Mouse (Mus musculus): ENCODE measurements around the gene Phospho1.
A peak's percentile ranks its signal among the peaks of the same experiment; 100 is the strongest.
"Not testable (repeated sequence)": the region's sequence is repeated elsewhere in the genome, so short reads cannot be mapped to it uniquely, and the experiment has no call there.

Gene Phospho1

DNA sequence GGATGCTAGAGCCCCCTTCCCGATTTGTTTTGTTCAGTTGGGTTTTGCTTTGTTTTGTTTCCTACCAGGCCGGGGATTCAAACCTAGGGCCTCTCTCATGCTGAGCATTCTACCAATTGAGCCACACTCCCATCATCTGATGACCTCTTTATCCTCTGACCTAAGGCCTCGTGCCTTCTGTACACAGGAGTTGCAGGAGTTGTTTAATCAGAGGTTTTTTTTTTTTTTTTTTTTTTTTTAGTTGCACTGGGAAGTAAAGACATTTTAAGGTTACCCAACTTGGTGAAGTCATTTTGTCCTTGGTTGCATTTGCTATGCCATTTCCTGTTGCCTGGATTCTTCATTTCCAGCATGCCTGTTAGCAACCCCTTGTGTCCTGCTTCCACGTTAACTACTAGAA is 45.1 kb downstream of the Phospho1 start:
- no peak for DNase-seq

DNA sequence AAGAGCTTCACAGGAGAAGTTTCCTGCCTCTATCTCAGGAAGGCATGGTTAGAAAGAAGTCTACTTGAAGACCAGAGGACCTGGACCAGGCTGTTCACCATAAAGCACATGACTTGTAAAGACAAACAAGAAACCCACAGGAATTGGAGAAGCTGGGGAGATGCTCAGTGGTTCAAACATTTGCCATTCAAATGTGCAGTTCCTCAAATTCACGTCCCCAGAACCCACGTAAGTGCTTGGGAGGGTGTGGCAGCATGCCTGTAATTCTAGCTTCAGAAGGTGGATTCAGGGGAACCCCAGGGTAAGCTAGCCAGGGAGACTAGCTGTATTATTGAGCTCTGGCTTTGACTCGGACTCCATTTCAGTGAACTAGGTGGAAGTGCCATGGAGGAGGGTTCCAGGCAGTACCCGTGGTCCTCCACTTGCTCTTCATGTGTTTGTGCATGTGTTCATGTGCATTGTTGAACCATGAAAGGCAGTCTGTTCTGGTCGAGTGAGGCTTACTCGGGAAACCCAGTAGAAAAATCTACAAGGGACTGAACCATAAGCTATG is 45.7 kb downstream of the Phospho1 start:
- DNase-seq: no peak

DNA sequence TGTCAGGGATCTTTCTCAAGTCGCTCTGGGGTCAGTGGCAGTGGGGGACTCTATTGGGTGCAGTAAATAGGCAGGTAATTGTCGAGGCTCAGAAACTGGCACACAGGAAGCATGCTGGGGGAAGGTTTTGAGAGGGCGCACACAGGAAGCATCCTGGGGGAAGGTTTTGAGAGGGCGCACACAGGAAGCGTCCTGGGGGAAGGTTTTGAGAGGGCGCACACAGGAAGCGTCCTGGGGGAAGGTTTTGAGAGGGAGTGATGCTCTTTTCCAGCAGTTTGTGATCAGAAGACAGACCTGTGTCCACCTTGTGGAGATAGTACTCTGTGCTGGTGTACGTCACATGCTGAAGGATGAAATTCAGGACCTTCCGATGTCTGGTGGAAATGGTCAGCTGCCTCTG is 51.5 kb downstream of the Phospho1 start:
- peak; percentile 50 for DNase-seq

DNA sequence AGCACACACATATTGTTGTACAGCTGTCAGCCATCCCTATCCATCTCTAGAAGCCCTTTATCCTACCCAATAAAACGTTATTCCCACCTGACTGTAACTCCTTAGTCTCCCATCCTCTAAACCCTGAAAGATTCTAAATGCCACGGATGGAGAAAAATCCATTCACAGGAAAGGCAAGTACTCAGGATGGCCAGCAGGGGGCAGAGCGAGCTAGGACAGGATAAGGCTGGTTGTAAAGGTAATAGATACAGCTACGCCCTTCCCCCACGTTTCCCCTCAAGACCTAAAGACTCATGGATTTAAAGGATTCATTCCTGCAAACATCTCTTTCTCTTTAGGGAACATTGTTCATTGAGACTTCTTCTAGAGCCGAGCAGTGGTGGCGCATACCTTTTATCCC is 52.0 kb downstream of the Phospho1 start:
- DNase-seq: peak; percentile 65

DNA sequence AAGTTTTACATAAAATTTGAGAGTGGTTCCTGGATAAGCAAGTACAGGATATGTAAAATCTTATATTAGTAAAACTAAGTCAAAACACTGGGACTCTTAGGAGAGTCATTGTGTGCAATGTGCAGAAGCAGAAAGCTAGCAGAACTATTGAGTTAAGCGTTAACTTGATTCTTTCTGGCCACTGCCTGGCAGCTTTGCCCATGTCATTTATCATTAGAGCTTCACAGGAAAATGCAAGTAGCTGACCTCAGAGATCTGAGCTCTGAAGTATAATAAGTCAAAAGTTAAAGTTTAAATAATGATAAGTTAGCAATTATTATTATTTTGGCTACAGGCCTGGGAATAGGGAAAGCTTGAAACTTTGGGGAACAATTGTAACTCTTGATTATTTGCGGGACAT is 55.6 kb downstream of the Phospho1 start:
- not testable (repeated sequence) for DNase-seq

Data from thymus, postnatal 25 days (tissue).